Mouse (Mus musculus): ENCODE data around the gene Arl15. TPM values are rescaled to one million over a fixed set of nuclear protein-coding genes. Genes with fewer than 3 reads are reported as not detected.
A peak's percentile ranks its signal among the peaks of the same experiment; 100 is the strongest.
"Not testable (repeated sequence)": the region's sequence is repeated elsewhere in the genome, so short reads cannot be mapped to it uniquely, and the experiment has no call there.

Arl15 gene
- total RNA-seq (2021), result 1 to 10 TPM; 5.9 to 8.2 TPM
- long read RNA-seq, experiment 1, result 0 reads
- long read RNA-seq, experiment 2, partial matches to known transcripts, result 0 of 2 reads
- long read RNA-seq, experiment 2, other reads (novel, unspliced or antisense), result 2 of 2 reads

DNA sequence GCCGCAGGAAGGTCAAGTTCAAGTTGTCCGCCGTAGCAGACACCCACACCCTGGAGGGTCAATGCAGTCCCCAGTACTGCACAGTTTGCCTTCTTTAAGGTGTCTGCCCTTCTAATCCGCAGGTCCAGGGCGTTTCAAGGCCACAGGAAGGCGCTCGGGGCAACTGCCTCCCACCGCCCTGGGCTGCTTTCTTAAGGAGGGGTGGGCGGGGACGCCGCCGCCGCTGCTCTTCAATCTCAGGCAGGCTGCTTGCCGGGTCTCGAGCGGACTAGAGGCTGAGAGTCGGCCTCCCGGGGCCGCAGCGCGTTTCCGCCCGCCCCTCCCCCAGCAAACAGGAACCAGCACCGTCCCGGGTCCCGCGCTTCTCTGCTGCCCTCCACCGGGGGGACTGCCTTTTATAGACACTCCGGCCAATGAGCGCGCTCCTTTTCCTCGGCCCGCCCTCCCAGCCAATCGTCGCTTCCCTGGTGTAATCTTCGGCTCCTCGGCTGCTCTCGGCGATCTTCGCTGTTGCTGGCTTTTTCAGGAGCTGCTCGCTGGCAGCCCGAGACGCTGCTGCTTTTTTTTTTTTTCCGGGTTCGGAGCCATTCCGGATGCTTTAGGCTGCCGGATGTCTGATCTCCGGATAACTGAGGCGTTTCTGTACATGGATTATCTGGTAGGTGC, at the start of gene Arl15:
Gene Arl15 (plus strand): TSS at position 467 of the 666 bp plus-strand sequence.
- DNase-seq, result peak; percentile 99
- intact Hi-C loops (cut with DNase I; ENCODE audit: low total_unique reads), result loop anchor here (10.0 kb wide), 1 partner anchor 71 kb away; no protein-coding TSS in a partner anchor

DNA sequence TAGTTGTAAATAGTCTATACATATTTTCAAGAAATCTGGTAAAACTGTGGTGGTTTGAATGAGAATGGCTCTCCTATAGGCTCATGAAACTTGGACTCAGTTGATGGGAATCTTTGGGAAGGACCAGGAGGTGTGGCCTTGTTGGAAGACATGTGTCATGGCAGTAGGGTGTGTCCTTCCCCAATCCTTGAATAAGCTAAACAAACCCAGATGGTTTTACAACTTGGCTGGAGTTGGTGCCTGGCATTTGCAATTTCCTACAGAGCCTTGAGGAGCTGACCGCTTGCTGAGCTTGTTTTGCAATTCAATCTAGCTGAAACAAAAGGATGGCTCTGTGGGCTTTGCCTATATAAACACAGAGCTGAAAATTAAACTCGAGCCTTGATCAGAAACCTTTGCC, 49.0 kb upstream of the Arl15 start:
- DNase-seq, result no peak
- intact Hi-C loops (cut with DNase I; ENCODE audit: low total_unique reads), result no loop called here

DNA sequence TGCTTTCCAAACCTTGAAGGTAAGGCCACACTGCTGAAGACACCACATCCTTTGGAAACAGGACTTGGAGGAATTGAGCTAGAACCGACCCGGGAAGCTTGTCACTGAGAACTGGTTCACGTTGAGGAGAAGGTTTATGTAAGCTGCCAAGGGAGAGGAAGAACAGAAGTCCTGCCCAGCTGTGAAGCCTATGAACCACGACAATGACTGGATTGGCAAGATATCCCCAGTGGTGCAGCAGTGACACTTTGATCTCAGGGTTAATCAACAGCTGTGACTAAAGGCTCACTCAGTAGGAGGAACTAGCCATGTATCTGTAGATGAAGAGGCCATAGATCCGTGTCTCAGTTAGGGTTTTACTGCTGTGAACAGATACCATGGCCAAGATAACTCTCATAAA, 43.5 kb upstream of the Arl15 start:
- intact Hi-C loops (cut with DNase I; ENCODE audit: low total_unique reads), result no loop called here
- DNase-seq, result no peak

DNA sequence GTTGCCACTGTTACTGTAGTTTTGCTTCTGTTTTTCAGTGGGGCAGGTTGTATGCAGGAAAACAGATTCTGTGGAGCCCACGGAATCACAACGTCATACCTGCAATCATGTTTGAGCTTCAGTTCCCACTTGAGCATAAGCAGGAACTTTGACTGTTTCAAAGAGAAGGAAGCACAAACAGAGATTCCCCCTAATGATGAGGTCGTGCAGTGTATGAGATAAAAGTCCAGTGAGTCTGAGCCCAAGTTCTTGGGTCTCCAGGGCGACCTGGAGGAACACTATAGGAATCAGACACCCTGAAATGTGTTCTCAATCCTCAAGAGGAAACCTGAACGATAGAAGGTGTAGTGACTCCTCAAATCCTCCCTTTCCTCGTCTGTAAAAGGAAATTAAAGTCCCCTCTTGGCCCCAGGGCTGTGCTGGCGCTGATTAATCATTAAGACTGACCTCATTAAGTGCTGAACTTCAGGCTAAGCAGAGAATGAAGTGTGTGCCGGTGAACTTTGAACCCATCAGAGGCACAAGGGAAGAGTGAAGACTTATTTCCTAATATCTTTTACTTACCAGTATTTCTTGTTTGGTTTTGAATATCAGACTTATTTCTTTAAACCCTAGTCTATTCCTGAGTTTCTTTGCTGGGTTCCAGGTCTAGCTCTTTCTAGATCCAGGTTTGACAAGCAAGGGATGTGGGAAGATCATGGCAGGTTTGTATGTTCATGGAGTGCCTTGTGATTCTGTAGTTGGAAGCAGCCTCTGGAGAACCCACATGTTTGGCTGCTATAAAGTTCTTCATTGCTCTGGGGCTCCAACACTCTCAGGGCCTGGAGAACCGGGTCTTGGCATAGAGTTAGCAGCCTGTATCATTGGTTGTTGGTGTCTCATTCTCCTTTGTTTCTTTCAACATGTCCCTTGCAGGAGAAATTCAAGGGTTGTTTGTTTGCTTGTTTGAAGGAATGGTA, 39.3 kb upstream of the Arl15 start:
- intact Hi-C loops (cut with DNase I; ENCODE audit: low total_unique reads), result no loop called here
- no peak for DNase-seq

DNA sequence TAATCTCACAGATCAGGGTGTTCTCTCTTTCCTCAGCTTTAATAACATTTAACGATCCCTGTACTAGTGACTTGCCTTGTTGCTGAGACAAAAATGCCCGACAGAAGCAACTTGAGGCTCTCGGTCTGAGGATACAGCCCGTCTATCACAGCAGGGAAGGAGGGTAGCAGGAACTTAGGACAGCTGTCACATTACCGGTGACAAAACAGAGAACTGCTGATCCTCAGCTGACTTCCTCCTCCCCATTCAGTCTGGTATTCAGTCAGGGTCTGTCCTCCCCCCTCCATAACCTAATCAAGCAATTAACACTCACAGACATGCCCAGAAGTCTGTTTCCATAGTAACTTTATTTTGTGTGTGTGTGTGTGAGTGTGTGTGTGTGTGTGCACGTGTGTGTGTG, 38.5 kb upstream of the Arl15 start:
- DNase-seq, result no peak
- intact Hi-C loops (cut with DNase I; ENCODE audit: low total_unique reads), result no loop called here

DNA sequence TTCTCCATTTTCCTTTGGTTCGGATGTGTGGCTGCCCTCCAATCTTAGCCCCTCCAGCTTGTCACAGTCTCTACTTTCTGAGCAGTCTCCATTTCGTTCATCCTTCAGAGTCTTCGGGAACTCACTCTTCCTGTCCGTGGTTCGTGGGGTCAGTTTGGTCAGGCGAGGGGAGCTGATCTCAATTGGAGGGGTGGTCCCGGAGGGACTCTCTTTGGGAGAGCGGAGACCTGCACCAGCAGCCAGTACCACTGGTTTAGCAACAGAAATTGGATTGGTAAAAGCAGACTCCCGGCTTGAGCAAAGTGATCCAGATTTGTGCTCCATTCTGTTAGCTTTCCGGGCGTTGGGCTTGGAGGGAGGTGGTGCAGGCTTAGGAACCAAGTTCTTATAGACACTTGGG, 32.6 kb upstream of the Arl15 start:
- intact Hi-C loops (cut with DNase I; ENCODE audit: low total_unique reads), result no loop called here
- no peak for DNase-seq

DNA sequence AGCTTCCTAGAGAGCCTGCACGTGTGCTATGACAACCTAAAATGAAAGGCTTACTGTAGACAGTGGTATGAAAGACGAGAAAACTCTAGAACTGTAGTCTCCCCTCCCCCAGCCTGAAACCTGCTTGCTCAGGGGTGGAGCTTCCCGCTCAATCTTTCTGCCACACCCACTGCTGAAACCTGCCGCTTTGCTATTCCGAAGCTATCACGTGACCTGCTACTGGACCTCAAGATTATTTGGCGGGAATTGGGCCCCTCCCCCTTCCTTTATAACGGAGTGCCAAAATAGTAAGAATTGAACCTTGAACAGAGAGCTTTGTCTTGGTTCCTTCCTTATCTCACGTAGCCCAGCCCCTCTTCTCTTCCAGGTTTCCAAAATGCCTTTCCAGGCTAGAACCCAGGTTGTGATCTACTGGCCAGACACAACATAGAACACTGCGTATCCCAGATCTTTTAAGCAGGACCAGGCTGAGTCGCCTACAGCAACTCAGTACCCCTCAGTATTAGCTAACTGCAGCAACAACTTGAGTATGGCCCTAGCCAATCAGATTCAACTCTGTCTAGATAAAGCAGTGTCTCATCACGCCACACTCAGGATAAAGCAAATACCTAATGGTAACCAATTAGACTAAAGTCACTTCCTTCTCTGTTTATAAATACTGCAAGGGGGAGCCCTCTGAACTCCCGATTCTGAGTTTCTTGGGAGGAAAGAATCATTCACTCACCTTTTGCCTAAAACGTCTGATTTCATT, 31.4 kb upstream of the Arl15 start:
- intact Hi-C loops (cut with DNase I; ENCODE audit: low total_unique reads), result no loop called here
- DNase-seq, result no peak

DNA sequence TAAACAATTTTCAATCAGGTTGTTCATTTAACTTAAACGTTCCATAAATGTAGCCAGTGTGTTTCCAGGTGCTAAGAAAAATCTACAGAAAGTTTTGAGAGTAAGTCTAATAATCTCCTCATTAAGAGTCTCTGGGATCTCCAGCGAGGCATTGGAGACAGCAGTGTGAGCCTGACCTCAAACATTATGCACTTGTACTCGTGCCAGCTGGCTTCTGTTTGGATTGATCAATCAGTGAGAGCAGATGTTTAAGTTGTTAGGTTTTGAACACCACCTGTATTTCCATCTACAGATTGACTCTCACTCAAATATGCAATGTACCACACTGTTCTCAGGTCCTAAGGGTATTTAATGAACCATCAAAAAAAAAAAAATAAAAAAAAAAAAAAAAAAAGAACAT, 28.9 kb upstream of the Arl15 start:
- intact Hi-C loops (cut with DNase I; ENCODE audit: low total_unique reads), result no loop called here
- no peak for DNase-seq

DNA sequence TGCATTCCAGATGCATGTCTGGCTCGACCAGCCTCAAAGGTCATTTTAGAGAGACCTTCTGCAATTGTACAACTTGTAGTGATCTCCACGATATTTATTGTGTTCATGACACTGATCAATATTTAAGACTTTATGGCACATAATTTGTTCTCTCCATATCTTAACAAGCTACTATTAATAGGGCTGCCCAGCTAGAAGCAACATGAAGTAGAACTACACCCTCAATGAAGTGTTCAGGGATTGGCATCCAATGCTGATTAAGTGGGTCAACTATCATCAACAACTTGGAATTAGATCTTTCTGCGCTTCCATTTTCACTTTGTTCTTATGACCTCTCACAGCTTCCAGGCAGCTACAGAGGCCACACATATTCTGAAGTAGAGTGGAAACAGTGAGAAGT, 24.5 kb upstream of the Arl15 start:
- intact Hi-C loops (cut with DNase I; ENCODE audit: low total_unique reads), result no loop called here
- no peak for DNase-seq

DNA sequence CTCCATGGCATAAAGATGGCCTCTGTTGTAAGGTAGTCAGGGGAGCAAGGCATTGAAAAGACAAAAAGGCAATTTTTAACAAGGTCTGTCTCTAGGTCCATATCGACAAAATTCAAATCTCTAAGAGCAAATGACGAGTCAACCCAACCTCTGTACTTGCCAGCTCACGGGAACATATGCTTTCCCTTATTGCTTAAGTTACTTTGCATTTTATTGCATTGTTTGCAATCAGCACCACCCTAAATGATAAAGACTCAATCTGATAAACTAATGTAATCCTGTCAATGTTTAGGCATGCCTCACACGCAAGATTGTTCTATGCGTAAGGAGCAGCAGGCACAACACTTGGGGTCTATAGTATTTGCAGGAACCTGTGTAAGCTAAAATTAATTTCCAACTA, 24.0 kb upstream of the Arl15 start:
- no peak for DNase-seq
- intact Hi-C loops (cut with DNase I; ENCODE audit: low total_unique reads), result no loop called here

DNA sequence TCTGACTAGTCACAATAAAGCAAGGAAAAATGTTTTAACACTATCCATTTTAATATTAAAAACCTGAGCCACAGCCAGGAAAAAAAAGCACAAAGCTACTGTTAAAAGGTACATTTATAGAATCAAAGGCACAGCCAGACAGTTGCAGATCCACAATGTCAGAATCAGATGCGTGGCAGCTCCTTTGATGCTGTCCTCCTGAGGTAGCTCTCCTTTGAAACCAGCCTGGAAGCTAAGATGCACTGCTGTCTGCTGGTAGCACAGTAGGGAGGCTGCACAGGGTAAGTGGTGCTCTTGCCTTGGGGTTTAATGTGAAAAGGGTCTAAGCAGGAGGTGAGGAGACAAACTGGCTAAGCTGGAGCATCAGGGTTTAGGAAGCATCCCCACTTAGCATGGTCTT, 23.0 kb upstream of the Arl15 start:
- intact Hi-C loops (cut with DNase I; ENCODE audit: low total_unique reads), result no loop called here
- no peak for DNase-seq

DNA sequence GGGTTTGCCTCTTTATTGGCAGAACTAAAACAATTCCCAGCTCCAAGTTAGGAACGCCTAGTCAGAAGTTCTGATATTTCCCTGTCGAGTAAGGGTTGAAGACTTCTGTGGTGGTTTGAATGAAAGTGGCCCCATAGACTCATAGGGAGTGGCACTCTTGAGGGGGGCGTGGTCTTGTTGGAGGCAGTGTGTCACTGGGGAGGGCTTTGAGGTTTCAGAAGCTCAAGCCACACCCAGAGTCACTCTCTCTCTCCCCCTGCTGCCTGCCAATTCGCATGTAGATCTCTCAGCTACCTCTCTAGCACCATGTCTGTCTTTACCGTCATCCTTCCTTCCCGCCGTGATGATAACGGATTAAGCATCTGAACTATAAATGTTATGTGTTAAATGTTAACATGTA, 19.5 kb upstream of the Arl15 start:
- DNase-seq, result no peak
- intact Hi-C loops (cut with DNase I; ENCODE audit: low total_unique reads), result no loop called here

DNA sequence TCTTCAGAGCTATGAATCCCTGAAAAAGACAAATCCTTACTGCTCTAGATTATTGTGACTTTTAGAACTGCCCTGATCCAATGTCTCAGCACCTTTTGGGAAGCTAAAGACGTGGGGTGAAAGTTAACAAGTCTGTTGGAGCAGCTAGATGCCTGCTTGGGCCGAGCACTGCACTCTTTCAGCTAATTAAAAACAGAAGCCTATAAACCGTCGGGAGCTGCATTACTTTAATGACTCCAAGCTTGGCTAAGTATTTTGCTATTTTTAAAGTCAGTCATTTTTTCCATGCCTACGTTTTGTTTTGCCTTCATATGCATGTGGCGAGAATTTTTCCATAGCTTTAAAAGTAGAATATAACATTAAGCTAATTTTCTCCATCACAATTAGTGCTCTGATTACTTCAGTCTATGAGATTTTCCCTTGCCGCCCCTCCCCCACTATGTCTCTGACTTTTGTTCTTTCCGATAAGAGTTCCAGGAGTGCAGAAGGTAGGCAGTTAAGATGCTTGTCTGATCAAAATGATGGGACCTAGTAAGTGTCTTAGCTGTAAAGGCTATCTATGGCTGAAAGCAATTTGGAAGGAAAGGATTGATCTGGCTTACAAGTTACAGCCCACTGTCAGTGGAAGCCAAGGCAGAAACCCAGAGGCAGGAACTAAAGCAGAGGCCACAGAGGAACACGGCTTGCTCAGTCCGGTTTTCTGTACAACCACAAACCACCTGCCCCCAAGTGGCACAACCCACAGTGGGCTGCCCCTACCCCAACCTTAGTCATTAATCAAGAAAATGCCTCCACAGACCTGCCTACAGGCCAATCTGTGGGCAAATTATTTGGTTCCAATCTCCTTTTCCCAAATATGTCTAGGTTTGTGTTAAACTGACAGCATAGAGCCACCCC, 18.8 kb upstream of the Arl15 start:
- DNase-seq, result no peak
- intact Hi-C loops (cut with DNase I; ENCODE audit: low total_unique reads), result no loop called here

DNA sequence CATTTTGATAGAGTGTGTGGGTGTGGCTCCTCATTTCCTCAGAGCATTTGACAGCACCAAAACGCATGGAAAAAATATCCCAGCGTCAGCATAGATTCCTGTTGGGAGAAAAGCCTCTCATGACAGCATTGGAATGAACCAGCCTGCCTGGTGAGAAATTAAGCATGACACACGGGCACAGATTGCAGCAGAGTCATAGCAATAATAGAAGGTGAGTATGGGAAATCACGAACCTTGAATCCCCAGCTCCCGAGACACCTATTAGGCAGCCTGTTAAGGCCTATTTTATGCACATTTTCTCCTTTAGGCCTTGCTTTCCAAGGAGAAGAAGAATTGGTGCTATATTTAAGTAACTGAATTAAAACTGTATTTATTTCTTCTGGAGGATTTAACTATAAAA, 8.5 kb upstream of the Arl15 start:
- intact Hi-C loops (cut with DNase I; ENCODE audit: low total_unique reads), result loop anchor here (10.0 kb wide), 1 partner anchor 91 kb away; no protein-coding TSS in a partner anchor
- no peak for DNase-seq

DNA sequence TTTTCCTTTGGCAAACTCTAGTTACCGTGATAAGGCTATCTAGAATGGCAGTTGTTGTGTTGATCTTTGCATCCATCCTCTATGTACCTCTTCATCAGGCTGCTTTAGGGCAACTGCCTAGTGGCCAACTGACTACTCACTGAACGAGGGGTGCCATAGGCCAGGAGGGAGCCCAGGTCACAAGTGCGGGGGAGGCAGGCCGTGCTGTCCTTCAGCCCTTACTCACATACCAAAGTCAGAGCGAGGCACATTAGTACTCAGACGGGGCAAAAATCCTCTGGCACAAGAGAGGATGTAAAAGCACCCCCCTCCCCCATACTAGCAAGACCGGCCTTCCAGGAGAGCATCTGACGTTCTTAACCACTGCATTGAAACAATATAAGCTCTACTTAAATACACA, 7.2 kb upstream of the Arl15 start:
- no peak for DNase-seq
- intact Hi-C loops (cut with DNase I; ENCODE audit: low total_unique reads), result loop anchor here (10.0 kb wide), 1 partner anchor 92 kb away; no protein-coding TSS in a partner anchor

DNA sequence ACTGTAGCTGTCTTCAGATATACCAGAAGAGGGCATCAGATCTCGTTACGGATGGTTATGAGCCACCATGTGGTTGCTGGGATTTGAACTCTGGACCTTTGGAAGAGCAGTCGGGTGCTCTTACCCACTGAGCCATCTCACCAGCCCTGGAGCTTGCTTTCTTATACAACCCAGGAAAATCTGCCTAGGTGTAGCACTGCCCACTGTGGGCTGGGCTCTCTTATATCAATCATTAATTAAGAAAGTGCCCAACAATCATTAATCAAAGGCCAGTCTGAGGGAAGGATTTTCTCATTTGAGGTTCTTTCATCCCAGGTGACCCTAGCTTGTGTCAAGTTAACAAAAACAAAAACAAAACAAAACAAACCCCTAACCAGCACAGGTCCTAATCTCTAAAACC, 4.3 kb upstream of the Arl15 start:
- intact Hi-C loops (cut with DNase I; ENCODE audit: low total_unique reads), result loop anchor here (10.0 kb wide), 1 partner anchor 75 kb away; no protein-coding TSS in a partner anchor
- DNase-seq, result not testable (repeated sequence)

DNA sequence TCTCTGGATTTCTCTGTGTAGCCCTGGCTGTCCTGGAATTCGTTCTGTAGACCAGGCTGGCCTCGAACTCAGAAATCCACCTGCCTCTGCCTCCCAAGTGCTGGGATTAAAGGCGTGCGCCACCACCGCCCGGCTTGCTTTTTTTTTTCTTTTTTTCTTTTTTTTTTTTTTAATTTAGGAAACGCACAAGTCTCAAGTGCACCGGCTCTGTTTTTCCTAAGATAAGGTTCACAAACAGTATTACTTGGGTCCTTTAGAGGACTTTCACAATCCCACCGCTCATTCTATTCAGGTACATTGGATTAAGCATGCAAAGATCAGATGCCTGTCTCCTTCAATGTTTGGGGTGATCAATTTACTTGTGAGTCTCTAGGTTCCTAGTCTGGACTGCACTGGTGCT, 668 bp upstream of the Arl15 start:
- intact Hi-C loops (cut with DNase I; ENCODE audit: low total_unique reads), result loop anchor here (10.0 kb wide), 1 partner anchor 71 kb away; no protein-coding TSS in a partner anchor
- no peak for DNase-seq

DNA sequence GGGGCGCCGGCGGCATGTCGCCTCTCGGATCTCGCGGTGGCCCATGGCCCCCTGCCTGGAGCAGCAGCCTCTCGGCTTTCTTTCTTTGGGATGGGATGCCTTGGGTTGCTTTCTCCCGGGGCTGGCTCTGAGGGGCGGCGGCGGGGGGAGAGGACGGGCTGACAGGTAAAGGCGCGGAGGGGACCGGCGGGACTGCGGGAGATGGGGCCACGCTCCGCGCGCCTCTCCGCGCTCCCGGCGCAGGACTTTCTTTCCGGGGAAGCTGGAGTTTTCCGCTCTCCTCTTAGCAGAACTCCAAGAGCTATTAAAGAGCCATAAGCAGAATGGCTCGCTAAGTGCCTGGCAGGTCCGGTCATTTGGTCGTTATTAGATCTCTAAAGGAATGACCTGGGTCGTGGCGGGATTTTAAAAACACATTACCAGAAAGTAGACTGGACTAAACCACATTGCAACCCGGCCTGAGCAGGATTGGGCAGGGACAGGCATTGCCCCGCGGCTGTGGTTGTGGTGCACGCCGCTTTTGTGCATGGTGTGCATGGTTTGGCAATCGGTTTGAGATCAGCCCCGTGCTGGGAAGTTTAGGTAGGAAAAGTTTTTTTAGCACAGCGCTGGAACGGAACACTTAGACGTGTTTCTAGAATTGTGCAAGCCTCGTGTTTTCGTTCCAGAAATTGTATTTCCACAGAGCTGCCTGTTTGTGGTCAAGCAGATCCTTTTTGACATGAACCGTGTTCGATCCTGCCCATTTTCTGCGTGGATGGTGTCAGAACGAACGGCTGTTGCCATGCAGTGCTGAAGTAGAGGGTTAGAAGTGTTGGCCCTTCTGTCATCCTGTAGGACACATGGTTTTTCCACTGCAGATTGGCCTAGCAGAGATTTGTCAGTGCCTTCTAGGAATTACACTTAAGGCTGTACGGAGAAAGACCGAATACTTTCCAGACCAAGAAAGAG, 675 bp downstream of the Arl15 start:
- DNase-seq, result peak; percentile 33
- intact Hi-C loops (cut with DNase I; ENCODE audit: low total_unique reads), result loop anchor here (10.0 kb wide), 1 partner anchor 70 kb away; no protein-coding TSS in a partner anchor
